Mouse (Mus musculus): ENCODE measurements around the gene Kansl3.

- no peak for TF ChIP-seq CTCF (IDR thresholded peaks at IDR 0.05)
- TF ChIP-seq EP300 (IDR thresholded peaks at IDR 0.05), result no peak
These were observed 1.9 kb upstream of the Kansl3 start for GRCm38 (mm10) chr1:36370918-36371317.

Data from lung, postnatal 0 days (tissue).